Mouse (Mus musculus) layer of hippocampus, adult 9-11 months (tissue): ENCODE measurements around the gene A930004D18Rik.

Source experiments
- DNase-seq: peaks from one replicate; pipeline ENCODE4 v3.0.0; 2022

The A930004D18Rik gene

DNA sequence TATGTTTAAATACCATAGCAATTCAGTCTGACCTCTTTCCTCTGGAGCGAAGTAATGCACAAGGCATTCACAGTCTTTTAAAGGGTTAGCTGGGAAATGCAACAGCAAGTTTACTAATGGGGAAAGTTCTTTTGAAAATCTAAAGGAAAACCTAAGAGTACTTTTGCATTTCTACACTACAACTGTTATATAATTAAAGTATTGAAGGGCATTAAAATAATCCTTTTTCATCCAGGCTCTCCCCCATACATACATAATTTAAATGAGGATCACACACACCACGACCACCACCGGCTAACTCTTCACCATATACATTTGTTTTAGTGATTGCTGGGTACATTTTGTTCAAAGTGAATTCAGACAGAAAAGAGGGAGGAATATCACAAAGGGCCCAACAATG is 15.0 kb upstream of the A930004D18Rik start:
- no peak for DNase-seq

DNA sequence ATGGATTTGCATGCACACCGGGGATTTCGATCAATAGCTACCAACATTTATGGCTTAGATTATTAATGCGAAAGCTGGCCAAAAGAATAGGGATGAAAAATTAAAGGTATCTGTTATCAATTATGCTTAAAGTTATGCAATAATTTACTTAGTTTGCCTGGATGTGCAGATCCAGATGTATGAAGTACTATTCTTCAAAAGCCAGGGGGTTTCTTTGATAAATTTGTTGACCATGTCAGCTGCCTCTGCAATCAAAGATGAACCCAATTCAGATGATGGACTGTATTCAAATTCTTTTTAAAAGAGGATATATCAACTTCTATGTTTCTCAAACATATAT is 14.3 kb upstream of the A930004D18Rik start:
- no peak for DNase-seq

DNA sequence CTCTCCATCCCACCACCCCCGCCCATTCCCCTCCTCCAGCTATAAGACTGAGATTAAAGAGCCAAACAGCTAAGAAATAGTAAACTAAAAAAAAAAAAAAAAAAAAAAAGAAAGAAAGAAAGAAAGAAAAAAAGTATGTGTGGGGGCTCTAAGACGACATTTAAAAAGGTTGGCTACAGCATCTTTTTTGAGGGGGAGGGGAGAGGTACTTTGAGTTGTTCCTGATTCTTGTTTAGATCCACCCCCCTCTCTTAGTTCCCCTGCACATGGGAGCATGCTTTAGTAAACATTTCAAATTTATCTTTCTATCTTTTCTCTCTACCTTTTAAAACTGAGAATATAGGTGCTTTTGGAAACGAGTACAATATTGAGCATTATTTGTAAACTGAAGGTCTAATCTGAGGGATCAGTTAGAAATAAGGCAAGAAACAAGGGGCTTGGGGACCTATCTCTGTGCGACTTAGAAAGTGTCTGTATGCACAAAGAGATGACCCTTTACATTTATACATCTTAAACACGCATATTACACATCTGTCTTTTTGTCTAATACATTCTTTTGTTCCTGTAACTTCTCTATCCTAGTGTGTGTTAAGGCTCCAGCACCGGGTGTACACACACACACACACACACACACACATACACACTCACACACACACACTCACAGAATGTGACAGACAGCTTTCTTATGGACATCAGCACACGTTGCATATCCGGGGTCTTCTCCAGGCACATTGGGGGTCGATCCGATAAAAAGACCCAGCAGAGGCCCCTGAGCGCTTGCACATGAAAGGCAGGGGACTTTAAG is 13.7 kb upstream of the A930004D18Rik start:
- DNase-seq = no peak

DNA sequence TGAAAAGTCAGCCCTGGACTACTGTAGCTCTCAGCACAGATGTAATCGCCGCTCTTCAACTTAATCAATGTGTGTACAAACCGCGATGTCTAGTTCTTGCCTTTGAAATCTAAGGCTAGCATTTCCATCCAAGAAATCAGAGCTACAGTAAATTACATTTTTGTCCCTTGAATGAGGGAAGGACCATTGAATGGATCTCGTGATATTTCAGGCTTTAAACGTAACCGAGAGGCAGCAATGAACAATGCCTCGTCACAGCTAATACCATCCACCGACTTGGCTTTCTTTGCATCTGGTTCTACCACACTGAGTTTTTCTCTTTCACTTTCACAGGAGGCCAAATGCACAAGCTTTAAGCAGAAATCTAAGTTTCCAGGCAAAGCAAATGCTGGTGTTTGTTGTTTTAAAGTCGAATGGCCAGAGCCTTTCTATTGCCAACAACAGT is 13.0 kb upstream of the A930004D18Rik start:
- no peak for DNase-seq

DNA sequence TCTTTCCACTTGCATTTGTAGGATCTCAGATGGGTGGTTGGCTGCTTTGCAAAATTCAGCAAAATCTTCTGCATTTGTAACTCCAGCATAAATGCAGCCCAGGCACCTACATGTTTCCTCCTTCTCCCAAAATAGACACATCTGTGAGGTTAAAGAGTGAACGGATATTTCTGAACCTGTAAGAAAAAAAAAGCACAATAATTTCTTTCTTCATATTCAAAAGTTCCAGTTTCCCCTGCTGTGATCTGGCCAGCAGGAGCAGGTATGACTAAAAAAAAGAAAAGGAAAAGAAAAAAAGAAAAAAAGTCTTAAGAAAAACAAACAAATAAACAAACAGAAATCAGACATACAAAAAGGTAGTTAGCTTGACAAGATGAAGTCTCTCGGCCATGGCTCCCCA is 12.5 kb upstream of the A930004D18Rik start:
- no peak for DNase-seq

DNA sequence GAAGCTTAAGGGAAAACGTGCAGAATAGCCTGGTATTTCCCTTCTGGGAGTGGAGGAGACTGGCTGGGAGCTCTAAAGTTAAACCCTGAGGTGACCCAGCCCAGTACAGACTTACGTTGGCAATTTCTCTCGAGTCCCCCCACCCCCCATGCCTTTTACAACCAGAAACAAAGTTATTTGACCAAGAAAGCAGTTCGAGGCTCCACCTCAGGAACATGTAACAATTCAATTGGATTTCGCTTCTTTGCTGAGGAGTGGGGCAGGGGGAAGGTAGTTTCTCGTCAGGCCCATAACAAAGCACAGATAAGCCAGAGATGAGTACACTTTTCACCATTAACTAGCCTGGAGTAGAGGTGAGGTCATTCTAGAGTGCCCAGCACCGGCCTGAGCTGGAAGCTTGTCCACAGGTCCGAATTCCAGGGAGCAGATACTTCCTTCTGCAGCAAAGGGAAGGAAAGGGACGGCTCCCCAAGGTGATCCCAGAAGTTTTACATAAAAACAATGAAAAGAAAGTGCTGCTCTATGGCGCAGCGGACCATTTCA is 11.8 kb upstream of the A930004D18Rik start:
- DNase-seq = no peak

DNA sequence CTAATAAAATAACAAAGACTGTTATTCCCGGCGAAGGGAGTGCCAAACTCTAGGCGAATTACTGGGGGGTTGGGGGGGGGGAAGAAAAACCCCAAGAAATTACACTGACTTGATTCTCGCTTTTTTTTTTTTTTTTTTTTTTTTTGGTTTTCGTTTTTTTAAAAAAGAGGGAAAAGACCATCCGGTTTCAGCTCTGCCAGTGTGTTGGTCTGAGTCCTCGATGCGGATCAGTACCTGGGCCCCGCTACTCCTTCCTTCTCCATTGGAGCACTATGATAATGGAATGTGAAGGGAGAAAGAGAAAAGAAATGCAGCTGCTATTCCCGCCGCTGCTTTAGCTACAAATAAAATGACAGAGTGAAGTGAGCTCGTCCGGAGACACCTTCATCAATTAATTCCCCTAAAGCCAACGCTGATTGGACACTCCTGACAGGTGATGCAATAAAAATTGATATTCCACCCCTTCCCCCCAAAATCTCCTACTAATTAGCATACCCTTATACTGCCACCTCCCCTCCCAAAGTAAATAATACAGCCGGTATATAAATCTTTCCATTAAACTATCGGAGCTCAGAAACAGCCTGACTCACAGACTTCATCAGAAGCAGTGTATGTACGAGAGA is 11.0 kb upstream of the A930004D18Rik start, which contains the start of gene Skida1:
Gene Skida1, minus strand, starts transcription at position 599 of the 623 bp plus-strand sequence.
- DNase-seq = no peak

DNA sequence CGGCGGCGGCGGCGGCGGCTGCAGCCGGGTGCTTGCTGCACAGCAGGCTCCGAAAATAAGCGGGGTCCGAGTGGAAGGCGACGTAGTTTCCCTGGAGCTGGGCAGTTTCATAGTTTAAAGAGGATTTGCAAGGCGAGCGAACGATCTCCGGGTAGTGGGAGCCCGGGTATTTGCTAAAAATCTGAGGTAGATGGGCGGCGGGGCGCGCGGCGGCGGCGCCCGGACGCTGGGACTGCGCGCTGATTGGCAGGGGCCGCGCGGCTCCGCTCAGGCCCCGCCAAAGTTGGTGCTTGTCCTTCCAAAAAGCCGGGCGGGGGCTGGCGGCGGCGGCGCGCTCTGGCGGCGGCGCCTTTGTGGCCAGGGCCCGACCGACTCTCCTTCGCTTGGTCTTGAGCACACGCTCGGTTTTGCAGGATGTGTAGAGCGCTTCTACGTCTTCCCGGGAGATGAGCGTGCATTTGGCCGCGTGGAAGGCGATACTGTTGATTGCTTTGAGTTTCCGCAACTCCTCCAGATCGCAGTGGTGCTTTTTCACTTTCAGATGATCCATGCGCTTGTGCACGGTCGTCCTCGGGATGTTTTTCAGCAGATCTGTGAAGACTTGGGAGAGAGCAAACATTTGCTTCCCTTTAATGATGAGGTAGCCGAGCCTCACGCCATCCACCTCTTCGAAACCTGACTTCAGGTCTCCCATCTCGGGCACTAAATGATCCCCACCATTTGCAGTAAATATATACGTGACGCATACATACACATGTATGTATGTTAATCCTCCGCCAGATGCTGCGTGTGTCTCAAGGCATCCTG is 10.3 kb upstream of the A930004D18Rik start:
- peak; percentile 44 for DNase-seq

DNA sequence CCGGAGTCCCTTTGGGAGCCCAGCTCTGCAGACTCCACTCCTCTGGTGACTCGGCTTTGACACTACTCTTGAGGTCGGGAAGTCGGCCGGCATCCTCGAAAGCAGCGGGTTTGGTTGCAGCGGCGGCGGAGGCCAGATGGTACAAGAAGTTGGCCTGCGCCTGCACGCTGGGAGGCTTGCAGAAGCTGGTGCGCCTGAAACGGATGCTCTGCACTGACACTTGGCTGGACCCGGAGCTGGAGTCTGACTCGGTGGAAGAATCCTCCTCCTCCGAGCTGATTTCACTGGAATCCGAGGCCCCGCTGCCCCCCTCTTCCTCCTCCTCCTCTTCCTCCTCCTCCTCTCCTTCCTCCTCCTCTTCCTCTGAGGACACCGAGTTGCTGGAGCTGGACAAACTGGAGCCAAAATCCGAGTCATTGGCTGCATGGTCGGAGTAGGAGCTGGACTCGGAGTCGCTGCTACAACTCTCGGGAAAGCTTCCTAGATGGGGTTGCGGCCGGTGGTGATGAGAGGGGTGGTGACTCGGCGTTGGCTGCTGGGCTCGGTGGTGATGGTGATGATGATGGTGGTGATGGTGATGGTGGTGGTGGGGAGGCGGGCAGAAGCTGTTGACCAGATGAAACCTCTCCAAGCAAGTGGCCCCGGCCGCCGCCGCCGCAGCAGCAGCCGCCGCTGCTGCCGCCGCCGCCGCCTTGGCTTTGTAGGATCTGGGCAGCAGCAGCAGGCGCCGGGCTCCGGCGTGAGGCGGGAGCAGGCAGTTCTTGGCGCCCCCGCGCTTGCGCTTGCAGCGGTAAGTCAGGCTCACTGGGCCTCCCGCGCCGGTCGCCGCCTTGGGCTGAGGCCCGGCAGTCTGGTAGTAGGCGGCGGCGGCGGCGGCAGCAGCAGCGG is 9.5 kb upstream of the A930004D18Rik start:
- peak; percentile 67 for DNase-seq

DNA sequence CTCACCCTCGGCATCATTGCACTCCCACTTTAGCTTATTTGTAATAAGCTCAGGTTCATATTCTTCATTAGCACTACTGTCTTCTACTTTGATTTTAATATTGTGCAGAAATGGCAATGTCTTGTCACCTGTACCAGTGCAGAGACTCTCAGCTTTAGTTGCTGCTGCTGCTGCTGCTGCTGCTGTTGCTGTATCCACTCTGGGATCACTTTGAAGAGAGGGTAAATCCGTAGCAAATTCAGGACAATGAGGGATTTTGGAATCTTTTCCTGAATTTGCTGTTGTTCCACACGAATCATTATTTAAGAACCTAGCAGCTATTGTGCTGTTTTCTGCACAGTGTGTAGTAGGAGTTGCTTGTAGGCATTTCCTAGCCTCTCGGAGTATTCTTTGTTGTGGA is 8.6 kb upstream of the A930004D18Rik start:
- DNase-seq = no peak

DNA sequence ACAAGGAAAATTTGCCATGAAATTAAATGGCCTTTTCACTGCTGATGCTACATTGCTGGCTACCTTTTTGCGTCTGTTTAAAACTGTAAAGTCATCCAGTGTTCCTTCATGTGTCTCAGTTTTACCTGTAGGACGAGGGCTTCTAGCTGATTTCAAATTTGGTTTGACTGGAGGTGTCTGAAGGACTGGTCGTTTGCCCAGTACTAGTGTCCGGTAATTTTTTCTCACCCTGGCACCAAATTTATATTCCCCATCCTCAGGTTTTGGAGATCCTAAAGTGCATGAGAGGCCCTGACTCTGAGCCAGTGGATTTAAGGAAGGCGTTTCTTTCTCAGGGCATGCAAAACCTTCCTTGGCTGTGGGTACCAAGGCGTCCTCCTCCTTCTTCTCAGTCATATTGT is 8.2 kb upstream of the A930004D18Rik start:
- no peak for DNase-seq

DNA sequence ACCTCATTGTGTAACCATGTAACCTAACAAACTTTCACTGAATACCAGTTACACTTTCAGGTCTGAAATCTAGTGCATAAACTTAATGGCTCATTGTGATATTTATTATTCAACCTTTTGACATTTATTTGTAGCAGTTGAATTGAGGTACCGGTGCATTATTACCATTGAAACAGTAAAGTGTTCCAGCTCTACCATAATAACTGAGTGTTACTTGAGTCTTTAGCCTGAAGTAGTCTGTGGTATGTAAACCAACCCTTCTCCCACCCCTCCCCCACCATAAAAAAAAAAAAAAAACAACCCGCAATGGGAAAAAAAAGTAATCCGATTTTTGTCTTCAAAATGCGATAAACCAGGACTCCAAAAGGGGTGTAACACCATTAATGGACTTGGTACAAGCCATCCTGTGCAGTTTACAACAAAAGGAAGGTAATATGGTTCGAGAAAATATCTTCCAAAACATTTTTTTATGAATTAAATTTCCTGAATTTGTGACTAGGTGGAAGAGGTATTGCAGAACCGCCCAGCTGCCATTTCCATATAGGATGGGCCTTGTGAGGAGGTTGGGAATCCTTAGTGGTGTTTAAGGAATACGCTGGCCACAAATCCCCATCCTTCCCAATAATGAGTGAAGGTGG is 7.7 kb upstream of the A930004D18Rik start:
- DNase-seq = no peak

DNA sequence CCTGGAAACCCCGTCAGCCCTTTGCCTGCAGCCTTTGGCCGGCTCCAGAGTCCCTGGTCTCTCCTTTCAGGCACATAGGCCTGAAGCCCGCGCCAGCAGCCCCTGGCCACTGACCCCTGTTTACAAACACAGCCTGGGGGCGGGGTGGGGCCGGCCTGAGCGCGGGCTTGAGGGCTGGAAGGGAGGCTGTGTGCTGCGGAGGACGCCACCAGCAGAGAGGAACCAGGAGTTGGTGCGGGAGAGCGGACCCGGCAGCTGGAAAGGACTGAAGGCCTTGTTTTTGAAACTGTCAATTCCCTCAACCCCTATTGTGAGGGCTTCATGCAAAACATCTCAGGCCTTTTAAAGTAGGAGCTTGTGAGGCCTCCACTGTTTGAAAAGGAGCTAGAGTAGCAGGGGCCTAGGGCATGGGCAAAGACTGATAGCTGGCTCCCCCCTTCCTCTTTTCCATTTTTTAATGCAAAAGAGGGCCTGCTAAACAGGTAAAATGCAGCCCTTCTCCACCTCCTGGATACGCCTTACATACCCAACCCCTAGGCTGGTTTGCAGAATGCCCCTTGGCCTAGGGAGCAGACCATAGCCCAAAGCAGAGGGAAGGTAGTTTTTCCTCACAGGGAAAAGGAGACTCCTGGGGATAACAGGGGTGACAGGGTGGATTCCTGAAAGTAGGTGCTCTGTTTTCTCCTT is 3.8 kb upstream of the A930004D18Rik start:
- DNase-seq = no peak

DNA sequence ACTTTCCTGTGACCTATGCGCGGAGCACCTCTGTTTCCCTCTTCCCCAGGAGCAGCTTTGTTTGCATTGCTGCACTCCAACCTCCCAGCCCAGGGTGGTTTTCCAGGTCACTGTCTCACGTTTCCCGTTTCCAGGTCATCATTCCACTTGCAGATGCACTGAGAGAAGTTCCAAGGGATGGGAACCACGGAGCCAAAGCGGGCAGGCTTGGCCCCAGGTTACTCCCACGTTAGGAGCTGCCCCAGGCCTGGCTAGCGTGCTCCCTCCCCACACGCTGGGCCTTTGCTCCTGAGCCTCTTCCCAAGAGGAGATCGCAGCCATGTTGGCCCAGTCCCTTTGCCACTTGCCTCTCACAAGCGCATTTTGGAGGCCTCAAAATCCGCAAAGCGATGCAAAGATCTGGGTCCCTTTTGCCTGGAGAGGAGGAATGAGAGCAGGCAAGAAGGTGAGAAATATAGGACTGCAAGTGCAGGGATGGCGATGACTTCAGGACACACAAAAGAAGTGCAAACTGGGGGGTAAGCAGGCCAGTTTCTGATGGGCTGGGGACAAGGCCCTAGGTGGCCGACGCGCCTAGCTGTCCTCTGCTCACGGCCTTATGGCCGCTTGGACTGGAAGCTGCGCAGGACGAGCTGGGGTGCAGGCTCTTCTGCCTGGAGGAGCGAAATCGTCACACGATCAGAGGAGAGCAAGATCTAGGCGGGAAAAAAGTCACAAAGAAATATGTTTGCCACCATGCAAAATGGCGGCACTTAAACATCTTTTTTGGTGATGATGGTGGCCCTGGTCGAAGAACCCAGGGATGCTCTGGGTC is 3.0 kb upstream of the A930004D18Rik start:
- DNase-seq = no peak

DNA sequence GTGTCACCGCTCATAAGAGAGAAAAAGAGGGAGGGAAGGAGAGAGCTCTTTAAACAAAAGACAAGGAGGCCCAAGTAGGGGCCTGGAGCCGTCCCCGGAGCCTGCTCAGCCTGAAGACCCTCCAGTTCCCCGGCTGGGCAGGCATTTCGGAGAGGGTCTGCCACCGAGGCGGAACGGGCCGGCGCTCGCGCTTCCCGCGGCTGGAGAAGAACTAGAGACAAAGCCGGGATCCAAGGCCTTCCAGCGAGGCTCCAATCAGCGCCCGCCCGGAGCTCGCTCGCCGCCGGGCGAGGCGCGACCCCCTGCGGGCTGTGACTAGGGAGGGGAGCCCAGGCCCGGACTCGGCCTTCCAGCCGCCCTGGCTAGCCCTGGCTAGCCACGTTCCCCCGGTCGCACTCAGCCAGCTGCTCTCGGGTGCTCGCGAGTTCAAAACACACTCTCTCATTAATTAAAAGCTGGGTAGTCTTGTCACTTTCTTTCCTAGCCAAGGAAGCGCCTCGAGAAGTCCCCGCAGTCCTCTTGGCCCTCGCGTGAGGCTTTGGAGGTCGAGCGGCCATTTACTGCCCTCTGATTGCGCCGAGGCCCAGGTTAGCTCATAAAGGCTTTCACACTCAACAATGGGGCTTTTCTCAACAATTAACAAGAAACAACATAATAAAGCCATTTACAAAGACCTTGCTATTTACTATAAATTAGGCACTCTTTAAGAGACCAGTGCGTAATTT is 2.2 kb upstream of the A930004D18Rik start:
- no peak for DNase-seq

DNA sequence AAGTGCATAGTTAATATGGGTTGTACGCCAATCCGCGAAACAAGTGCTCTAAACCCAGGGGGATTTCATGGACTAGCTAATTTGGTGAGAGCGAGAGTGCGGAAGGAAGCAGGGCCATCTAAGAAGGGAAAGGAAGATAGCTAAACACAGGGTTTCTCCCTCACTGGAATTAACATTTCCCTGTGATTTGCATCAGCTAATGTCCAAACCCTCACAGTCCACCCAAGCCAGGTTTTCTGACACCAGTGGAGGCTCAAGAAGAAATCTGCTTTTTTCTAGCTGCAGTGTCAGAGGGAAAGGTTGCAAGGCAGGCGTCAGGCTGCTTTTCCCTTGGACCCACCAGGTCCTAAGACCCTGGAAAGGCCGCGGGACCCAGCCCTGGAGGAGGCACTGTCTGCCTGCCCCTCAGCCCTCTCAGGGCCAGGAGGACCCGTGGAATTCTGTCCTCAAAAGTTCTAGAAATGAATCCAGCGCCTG is 1.4 kb upstream of the A930004D18Rik start:
- no peak for DNase-seq

DNA sequence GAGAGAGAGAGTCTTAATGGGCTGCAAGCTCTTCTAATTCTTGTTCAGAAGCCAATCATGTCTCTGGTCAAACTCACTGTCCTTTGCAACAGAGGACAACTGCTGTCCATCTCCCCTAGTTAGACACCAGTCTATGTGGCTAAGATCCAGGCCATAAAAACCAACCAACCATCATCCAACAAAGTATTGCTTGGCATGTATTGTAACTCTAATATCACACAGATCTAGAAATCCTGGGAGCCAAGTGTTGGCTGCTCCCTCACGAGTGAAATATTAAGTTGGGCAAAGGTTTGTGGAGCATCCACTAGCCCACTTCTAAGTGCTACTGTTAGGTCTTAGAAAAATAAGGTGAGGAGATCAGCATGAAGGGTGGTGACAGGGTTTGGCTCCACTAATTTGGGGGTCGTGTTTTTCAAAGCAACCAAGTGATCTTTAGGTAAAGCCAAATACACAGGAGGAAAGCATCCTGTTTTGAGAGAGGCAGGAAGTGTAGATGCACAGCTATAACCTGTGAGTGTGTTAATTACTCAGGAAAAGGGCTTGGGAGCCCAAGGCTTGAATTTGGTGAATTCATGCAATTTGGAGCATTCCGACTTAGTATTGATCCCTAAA is 710 bp upstream of the A930004D18Rik start:
- no peak for DNase-seq

DNA sequence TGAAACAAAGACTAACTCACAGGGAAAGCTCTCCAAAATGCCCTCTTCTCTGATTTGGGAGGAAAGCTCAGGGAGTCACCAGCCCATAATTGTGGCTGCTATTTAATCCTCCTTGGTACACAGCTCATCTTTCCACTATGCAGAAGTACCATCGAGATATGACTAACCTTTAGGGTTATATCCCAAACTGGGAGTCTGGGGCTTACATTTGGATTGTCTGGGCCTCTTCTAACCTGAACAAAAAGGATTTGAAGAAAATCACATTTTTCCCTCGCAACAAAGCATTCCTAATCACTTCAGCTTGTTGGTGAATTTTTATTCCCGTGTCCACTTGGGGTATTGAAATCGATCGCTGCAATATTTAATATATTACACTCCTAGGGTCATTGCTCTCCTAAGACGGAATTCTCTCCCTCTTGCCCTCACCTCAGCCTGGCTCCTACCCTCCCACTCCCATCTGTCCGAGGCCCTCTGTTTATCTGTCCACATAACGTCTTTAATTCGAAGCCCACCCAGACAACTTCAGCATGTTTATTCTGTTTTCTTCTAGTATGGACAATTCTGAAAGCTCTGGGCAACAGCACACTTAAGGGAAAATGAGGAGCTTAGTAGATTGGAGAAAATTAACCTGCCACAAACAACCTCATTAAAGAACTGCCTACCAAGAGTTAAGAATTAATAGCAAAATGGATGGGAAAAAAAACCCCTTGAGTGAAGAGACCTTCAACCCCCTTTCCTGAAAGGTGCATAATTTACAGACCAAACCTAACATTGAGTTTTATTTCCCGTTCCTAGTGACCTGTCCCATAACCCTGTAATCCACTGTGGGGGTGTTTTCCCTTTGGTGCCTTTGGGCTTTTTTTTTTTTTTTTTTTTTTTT is 2.9 kb downstream of the A930004D18Rik start:
- DNase-seq = no peak
